Mouse (Mus musculus) central nervous system, embryonic 18 days (tissue): ENCODE measurements around the gene Efcab2. TPM values are rescaled to one million over a fixed set of nuclear protein-coding genes. Genes with fewer than 3 reads are reported as not detected.

Experiments used
- polyA plus RNA-seq: library from polyadenylated mRNA; depleted of rRNA; stranded (reverse); fragments of >200 nt; gene quantifications from 2 replicates; pipeline ENCODE4 v1.2.3, GENCODE M21; 2012; rRNA removed

The Efcab2 gene
- 3.0 and 3.7 TPM in 2 replicates for polyA plus RNA-seq

GRCm38 (mm10) chr1:178405951-178406711 lies at the start of gene Efcab2:
Gene Efcab2 (plus strand): TSS chr1:178406085.

DNA sequence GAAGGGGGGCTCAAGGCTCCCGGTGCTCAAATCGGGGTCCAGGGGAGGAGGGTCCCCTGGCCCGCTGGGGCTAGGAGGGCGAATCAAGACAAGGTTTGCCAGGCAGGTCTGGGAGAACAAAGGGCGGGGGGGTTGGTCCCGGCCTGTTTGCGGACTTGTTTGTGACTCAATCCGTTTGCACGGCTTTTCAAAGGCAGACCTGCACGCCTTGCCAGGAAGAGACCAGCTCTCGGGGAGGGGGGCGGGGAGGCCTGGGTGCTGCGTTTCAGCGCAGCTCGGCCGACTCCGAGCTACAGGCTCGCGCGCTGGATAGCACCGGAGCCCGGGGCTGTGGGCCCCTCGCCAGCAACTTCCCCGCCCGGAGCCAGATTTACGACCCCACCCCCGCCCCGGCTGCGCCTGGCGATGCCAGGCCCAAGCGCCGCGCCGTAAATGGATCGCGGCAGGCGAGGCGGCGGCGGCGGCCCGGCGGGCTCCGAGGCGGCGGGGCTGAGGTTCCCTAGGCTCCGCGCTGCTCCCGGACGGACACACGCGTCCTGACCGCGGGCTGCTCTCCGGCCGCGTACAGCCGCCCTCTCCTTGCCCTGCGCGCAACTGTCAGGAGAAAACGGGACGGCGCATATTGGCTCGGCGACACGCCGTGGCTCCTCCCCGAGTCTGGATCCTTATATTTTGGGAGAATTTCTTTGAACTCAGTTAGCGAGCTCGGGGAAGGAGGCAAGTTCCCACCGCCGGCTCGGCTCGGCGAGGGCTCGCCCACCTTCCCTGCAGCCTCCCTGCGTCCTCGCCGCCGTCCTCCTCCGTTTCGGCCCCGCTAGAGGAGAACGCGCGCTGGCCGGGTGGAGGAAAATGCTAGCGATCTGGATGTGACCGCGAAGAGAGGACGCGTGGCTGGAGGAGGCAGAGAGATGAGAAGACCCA lies 122.8 kb downstream of the Efcab2 start, which contains the start of gene Kif26b:
Kif26b (plus strand) TSS at position 695 of the 921 bp plus-strand sequence.

Other genes with a start within 250 kb of the Efcab2 start
- gene Desi2, start 218.7 kb upstream of the Efcab2 start, polyA plus RNA-seq, result 14.6 and 14.7 TPM in 2 replicates
- 97.8 and 104 TPM in 2 replicates for gene Cox20, start 87.0 kb upstream of the Efcab2 start, polyA plus RNA-seq
- gene Hnrnpu, start 68.3 kb upstream of the Efcab2 start, polyA plus RNA-seq, result 302 and 312 TPM in 2 replicates
- gene Kif26b, start 123.0 kb downstream of the Efcab2 start, polyA plus RNA-seq, result 11.0 and 11.5 TPM in 2 replicates